Mouse (Mus musculus): ENCODE data around the gene Ccnd3. TPM values are rescaled to one million over a fixed set of nuclear protein-coding genes. Genes with fewer than 3 reads are reported as not detected.
"Not testable (repeated sequence)": the region's sequence is repeated elsewhere in the genome, so short reads cannot be mapped to it uniquely, and the experiment has no call there.

Ccnd3 gene
- total and polyA plus RNA-seq, 2 experiments: 16.8 to 39.1 TPM

- H3K4me1 ChIP-seq (ENCODE audit: control insufficient read depth, insufficient read depth, low read length): peaks cover 8% of the 10 kb centered on the region
- H3K4me3 ChIP-seq (ENCODE audit: insufficient read depth, low read depth, low read length): no peak overlapping the region
- no peak overlapping the region for H3K27ac ChIP-seq (replicated peaks; ENCODE audit: insufficient read depth, low read depth, low read length)
- TF ChIP-seq CTCF (IDR thresholded peaks at IDR 0.05; ENCODE audit: low read depth, low read length) (no peak), POLR2A (IDR thresholded peaks at IDR 0.05; ENCODE audit: extremely low read depth, insufficient read depth, low read length) (no peak)
- no peak overlapping the region for H3K9ac ChIP-seq (ENCODE audit: low read depth, low read length)
- no peak for DNase-seq (ENCODE audit: extremely low read depth, low read depth, low spot score)
- H3K27me3 ChIP-seq (ENCODE audit: control insufficient read depth, insufficient read depth, low read length): no peaks in the 10 kb centered on the region
- WGBS: 67% methylated on average over 13 of the region's 13 CpGs
- peaks cover 5% of the 10 kb centered on the region; the same call in 1 of the 2 replicates for H3K36me3 ChIP-seq (ENCODE audit: control insufficient read depth, insufficient read depth, low read length)
- peaks cover 5% of the 10 kb centered on the region; the same call in 1 of the 2 replicates for H3K79me2 ChIP-seq (ENCODE audit: control insufficient read depth, insufficient read depth, low read length)
Observed at GRCm38 (mm10) chr17:47597261-47597660, 92.4 kb downstream of the Ccnd3 start.

GRCm38 (mm10) chr17:47597838-47598579 is 93.2 kb downstream of the Ccnd3 start:
- Histone ChIP-seq H3K4me3 (ENCODE audit: insufficient read depth, low read depth, low read length) (no peak overlapping the region), H3K4me1 (ENCODE audit: control insufficient read depth, insufficient read depth, low read length) (peaks cover 6% of the 10 kb centered on the region), H3K36me3 (ENCODE audit: control insufficient read depth, insufficient read depth, low read length) (peaks cover 7% of the 10 kb centered on the region; the same call in 1 of the 2 replicates), H3K27me3 (ENCODE audit: control insufficient read depth, insufficient read depth, low read length) (no peaks in the 10 kb centered on the region), H3K79me2 (ENCODE audit: control insufficient read depth, insufficient read depth, low read length) (peaks cover 5% of the 10 kb centered on the region; the same call in 1 of the 2 replicates), H3K9ac (ENCODE audit: low read depth, low read length) (no peak overlapping the region), H3K27ac (replicated peaks; ENCODE audit: insufficient read depth, low read depth, low read length) (no peak overlapping the region)
- peak; percentile 46 for DNase-seq (ENCODE audit: extremely low read depth, low read depth, low spot score)
- WGBS: 51% methylated on average over 10 of the region's 10 CpGs
- TF ChIP-seq POLR2A (IDR thresholded peaks at IDR 0.05; ENCODE audit: extremely low read depth, insufficient read depth, low read length) (no peak), CTCF (IDR thresholded peaks at IDR 0.05; ENCODE audit: low read depth, low read length) (peak; percentile 62)

GRCm38 (mm10) chr17:47598580-47599304 is 93.9 kb downstream of the Ccnd3 start:
- H3K4me3 ChIP-seq (ENCODE audit: insufficient read depth, low read depth, low read length); H3K36me3 ChIP-seq (ENCODE audit: control insufficient read depth, insufficient read depth, low read length); H3K79me2 ChIP-seq (ENCODE audit: control insufficient read depth, insufficient read depth, low read length); H3K4me1 ChIP-seq (ENCODE audit: control insufficient read depth, insufficient read depth, low read length); H3K27ac ChIP-seq (replicated peaks; ENCODE audit: insufficient read depth, low read depth, low read length); H3K9ac ChIP-seq (ENCODE audit: low read depth, low read length); H3K27me3 ChIP-seq (ENCODE audit: control insufficient read depth, insufficient read depth, low read length); DNase-seq (ENCODE audit: extremely low read depth, low read depth, low spot score): not testable (repeated sequence)
- WGBS: 75% methylated on average over 10 of the region's 10 CpGs

GRCm38 (mm10) chr17:47599511-47600297 is 94.9 kb downstream of the Ccnd3 start:
- 70% methylated on average over 11 of the region's 11 CpGs for WGBS
- H3K4me3 ChIP-seq (ENCODE audit: insufficient read depth, low read depth, low read length): no peak overlapping the region
- TF ChIP-seq POLR2A (IDR thresholded peaks at IDR 0.05; ENCODE audit: extremely low read depth, insufficient read depth, low read length): no peak
- no peak for TF ChIP-seq CTCF (IDR thresholded peaks at IDR 0.05; ENCODE audit: low read depth, low read length)
- peaks cover 3% of the 10 kb centered on the region for H3K4me1 ChIP-seq (ENCODE audit: control insufficient read depth, insufficient read depth, low read length)
- 0 out of 2 replicates have a peak, but pooled peaks cover under 1% of the 10 kb centered on the region for H3K79me2 ChIP-seq (ENCODE audit: control insufficient read depth, insufficient read depth, low read length)
- H3K9ac ChIP-seq (ENCODE audit: low read depth, low read length): no peak overlapping the region
- H3K27me3 ChIP-seq (ENCODE audit: control insufficient read depth, insufficient read depth, low read length): no peaks in the 10 kb centered on the region
- peaks cover 8% of the 10 kb centered on the region; the same call in 1 of the 2 replicates for H3K36me3 ChIP-seq (ENCODE audit: control insufficient read depth, insufficient read depth, low read length)
- DNase-seq (ENCODE audit: extremely low read depth, low read depth, low spot score): peak; percentile 20
- H3K27ac ChIP-seq (replicated peaks; ENCODE audit: insufficient read depth, low read depth, low read length): no peak overlapping the region

GRCm38 (mm10) chr17:47600601-47601388 is 95.9 kb downstream of the Ccnd3 start:
- TF ChIP-seq CTCF (IDR thresholded peaks at IDR 0.05; ENCODE audit: low read depth, low read length): no peak
- no peak for TF ChIP-seq POLR2A (IDR thresholded peaks at IDR 0.05; ENCODE audit: extremely low read depth, insufficient read depth, low read length)
- 88% methylated on average over 13 of the region's 13 CpGs for WGBS
- H3K27me3 ChIP-seq (ENCODE audit: control insufficient read depth, insufficient read depth, low read length): no peaks in the 10 kb centered on the region
- H3K27ac ChIP-seq (replicated peaks; ENCODE audit: insufficient read depth, low read depth, low read length): no peak overlapping the region
- no peak overlapping the region for H3K4me3 ChIP-seq (ENCODE audit: insufficient read depth, low read depth, low read length)
- peaks cover 8% of the 10 kb centered on the region; the same call in 1 of the 2 replicates for H3K36me3 ChIP-seq (ENCODE audit: control insufficient read depth, insufficient read depth, low read length)
- H3K4me1 ChIP-seq (ENCODE audit: control insufficient read depth, insufficient read depth, low read length): peaks cover 3% of the 10 kb centered on the region
- no peaks in the 10 kb centered on the region for H3K79me2 ChIP-seq (ENCODE audit: control insufficient read depth, insufficient read depth, low read length)
- DNase-seq (ENCODE audit: extremely low read depth, low read depth, low spot score): no peak
- H3K9ac ChIP-seq (ENCODE audit: low read depth, low read length): no peak overlapping the region
